Mouse (Mus musculus) ES-E14 (cell line): ENCODE data around the gene Prrc2a. TPM values are rescaled to one million over a fixed set of nuclear protein-coding genes. Genes with fewer than 3 reads are reported as not detected.

Experiments used
- DNase-seq: peaks from one replicate; pipeline ENCODE4 v3.0.0-alpha.2; 2013; ENCODE audit warnings: low read depth, low spot score
- H3K27ac ChIP-seq: 2 replicates; pipeline ENCODE4 v1.5.1; 2012; ENCODE audit warnings: low read depth, mild to moderate bottlenecking, low read length, moderate library complexity, mixed read lengths; ENCODE audit not compliant: poor library complexity, insufficient read depth, severe bottlenecking
- H3K36me3 ChIP-seq: 2 replicates; pipeline ENCODE4 v1.6.1; 2012; ENCODE audit warnings: mild to moderate bottlenecking, low read length, moderate library complexity, mixed read lengths; ENCODE audit not compliant: control insufficient read depth, poor library complexity, insufficient read depth, severe bottlenecking
- H3K4me1 ChIP-seq, 2 experiments: fragments of 150-350 bp in 1 of 2; sonication (generic) in 1 of 2; 2 replicates each; pipeline ENCODE4 v1.6.1; 2012; ENCODE audit warnings: low read length in 2 of 2, mild to moderate bottlenecking in 1 of 2, mixed read lengths in 1 of 2; ENCODE audit not compliant: control insufficient read depth in 2 of 2, insufficient read depth in 2 of 2, poor library complexity in 1 of 2
- H3K4me3 ChIP-seq, 2 experiments: fragments of 150-350 bp in 1 of 2; sonication (generic) in 1 of 2; 2 replicates each; pipeline ENCODE4 v1.5.1; 2012; ENCODE audit warnings: low read length in 2 of 2, low read depth in 1 of 2, mild to moderate bottlenecking in 1 of 2, mixed read lengths in 1 of 2; ENCODE audit not compliant: insufficient read depth in 1 of 2, poor library complexity in 1 of 2, severe bottlenecking in 1 of 2
- H3K9ac ChIP-seq: 2 replicates; pipeline ENCODE4 v1.6.1; 2012; ENCODE audit warnings: low read depth, mild to moderate bottlenecking, low read length, mixed read lengths; ENCODE audit not compliant: poor library complexity, insufficient read depth, severe bottlenecking
- H3K9me3 ChIP-seq: fragments of 150-350 bp; sonication (generic); 2 replicates; pipeline ENCODE4 v1.6.1; 2012; ENCODE audit warnings: low read depth, mild to moderate bottlenecking, low read length; ENCODE audit not compliant: control insufficient read depth, insufficient read depth
- CHD2 ChIP-seq: IDR thresholded peaks from 2 replicates; pipeline ENCODE4 v1.6.1; 2014; ENCODE audit warnings: mild to moderate bottlenecking, low read depth, low read length, inconsistent platforms
- HCFC1 ChIP-seq: IDR thresholded peaks from 2 replicates; pipeline ENCODE4 v1.6.1; 2012; ENCODE audit warnings: low read length, inconsistent platforms, borderline replicate concordance; ENCODE audit not compliant: insufficient read depth
- MAFK ChIP-seq: IDR thresholded peaks from 2 replicates; pipeline ENCODE4 v1.6.1; 2014; ENCODE audit warnings: mild to moderate bottlenecking, low read depth, low read length, inconsistent platforms; ENCODE audit not compliant: insufficient read depth
- ZC3H11A ChIP-seq: IDR thresholded peaks from 2 replicates; pipeline ENCODE4 v1.6.1; 2012; ENCODE audit warnings: low read depth, mild to moderate bottlenecking, inconsistent platforms, low read length, borderline replicate concordance
- ZNF384 ChIP-seq: IDR thresholded peaks from 2 replicates; pipeline ENCODE4 v1.6.1; 2012; ENCODE audit warnings: low read depth, low read length, inconsistent platforms
- in situ Hi-C, 2 experiments: fragments of 600-800 bp; cut with MboI; formaldehyde crosslinking; loops; one replicate each; pipeline ENCODE4 v1.15.1; 2025; ENCODE audit warnings: low sequenced_read_pairs in 2 of 2, inconsistent platforms in 1 of 2; ENCODE audit not compliant: unreplicated experiment in 2 of 2
- total RNA-seq: library from RNA; depleted of rRNA; stranded (reverse); fragments of 300-350 nt; gene quantifications from 2 replicates; pipeline ENCODE4 v1.2.3, GENCODE M21; 2012

Prrc2a gene
- total RNA-seq, 1 experiment, result 161 TPM

- H3K9ac ChIP-seq, result no peak overlapping the region
- TF ChIP-seq ZNF384 (no peak), ZC3H11A (no peak), MAFK (no peak), CHD2 (no peak), HCFC1 (no peak)
- DNase-seq, result no peak
- no peaks in the 10 kb centered on the region for H3K4me1 ChIP-seq
- in situ Hi-C loops, result no loop called here
- no peaks in the 10 kb centered on the region for H3K36me3 ChIP-seq
- H3K27ac ChIP-seq, result no peak overlapping the region
- no peak overlapping the region for H3K4me3 ChIP-seq
- no peaks in the 10 kb centered on the region for H3K9me3 ChIP-seq
Measured at GRCm38 (mm10) chr17:35172445-35173234, 7.9 kb upstream of the Prrc2a start.

GRCm38 (mm10) chr17:35168541-35169207 lies 4.0 kb upstream of the Prrc2a start:
- in situ Hi-C loops, result loop anchor here (5.0 kb wide), 1 partner anchor 64 kb away; the partner anchor contains the start of gene Atp6v1g2 (in 2 of the 2)
- no peak for DNase-seq
- no peak overlapping the region for H3K27ac ChIP-seq

GRCm38 (mm10) chr17:35167794-35168193 lies 3.1 kb upstream of the Prrc2a start:
- in situ Hi-C loops, result loop anchor here (5.0 kb wide), 1 partner anchor 65 kb away; the partner anchor contains the start of gene Atp6v1g2 (in 2 of the 2)

More at GRCm38 (mm10) chr17:35168541-35169207, 4.0 kb upstream of the Prrc2a start:
- H3K4me1 ChIP-seq, result peaks cover 0 to 3% of the 10 kb centered on the region in 2 experiments; a peak in 1 of 4 replicates
- no peak overlapping the region for H3K4me3 ChIP-seq
- TF ChIP-seq ZC3H11A (no peak), MAFK (no peak), ZNF384 (peak; percentile 99), HCFC1 (no peak)
- H3K36me3 ChIP-seq, result no peaks in the 10 kb centered on the region
- no peak overlapping the region for H3K9ac ChIP-seq
- H3K9me3 ChIP-seq, result no peaks in the 10 kb centered on the region

GRCm38 (mm10) chr17:35166352-35167035 lies 1.8 kb upstream of the Prrc2a start:
- Histone ChIP-seq H3K36me3 (peaks cover 14% of the 10 kb centered on the region), H3K27ac (no peak overlapping the region), H3K9ac (no peak overlapping the region), H3K9me3 (no peaks in the 10 kb centered on the region), H3K4me3 (no peak overlapping the region), H3K4me1 (peaks cover 0 to 8% of the 10 kb centered on the region in 2 experiments; a peak in 1 of 4 replicates)
- DNase-seq, result peak; percentile 96
- no peak for TF ChIP-seq MAFK
- TF ChIP-seq ZC3H11A, result peak; percentile 16; the same call in 1 of the 2 replicates
- in situ Hi-C loops, result loop anchor here (5.0 kb wide), 1 partner anchor 66 kb away; the partner anchor contains the start of gene Atp6v1g2 (in 2 of the 2)

More at GRCm38 (mm10) chr17:35167794-35168193, 3.1 kb upstream of the Prrc2a start:
- no peak for TF ChIP-seq CHD2
- TF ChIP-seq HCFC1, result no peak
- no peak for DNase-seq
- Histone ChIP-seq H3K9me3 (no peaks in the 10 kb centered on the region), H3K4me1 (peaks cover 0 to 3% of the 10 kb centered on the region in 2 experiments; a peak in 1 of 4 replicates), H3K4me3 (no peak overlapping the region), H3K36me3 (peaks cover under 1% of the 10 kb centered on the region; the same call in 1 of the 2 replicates), H3K27ac (no peak overlapping the region), H3K9ac (no peak overlapping the region)
